Mouse (Mus musculus): ENCODE measurements around the gene Cnnm2.

GRCm38 (mm10) chr19:46841016-46841415 lies 79.6 kb downstream of the Cnnm2 start:
- TF ChIP-seq CTCF (IDR thresholded peaks at IDR 0.05; ENCODE audit: low read depth, low read length) (no peak), POLR2A (IDR thresholded peaks at IDR 0.05; ENCODE audit: extremely low read depth, insufficient read depth, low read length) (no peak)
